Mouse (Mus musculus) layer of hippocampus, adult 11-12 months (tissue): ENCODE results near the gene Smim14.

Experiments
- DNase-seq: peaks from one replicate; pipeline ENCODE4 v3.0.0; 2022; ENCODE audit warnings: low spot score

The Smim14 gene

DNA sequence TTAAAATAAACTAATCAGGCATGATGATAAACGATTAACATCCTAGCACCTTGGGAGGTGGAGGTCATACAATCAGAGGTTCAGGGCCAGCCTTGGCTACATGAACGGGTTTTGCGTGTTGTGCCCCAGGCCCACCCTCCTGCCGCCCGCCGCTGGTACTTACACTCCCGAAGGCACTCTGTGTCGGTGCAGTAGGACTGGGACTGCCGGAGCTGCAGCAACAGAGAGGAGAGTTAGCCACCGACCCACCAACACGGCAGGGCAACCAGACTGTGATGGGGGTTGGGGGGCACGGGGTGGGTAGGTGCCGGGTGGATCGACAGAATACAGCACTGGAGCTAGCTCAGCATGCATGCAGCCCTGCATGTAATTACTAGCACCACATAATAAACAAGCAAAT lies 76.6 kb downstream of the Smim14 start:
- no peak for DNase-seq

DNA sequence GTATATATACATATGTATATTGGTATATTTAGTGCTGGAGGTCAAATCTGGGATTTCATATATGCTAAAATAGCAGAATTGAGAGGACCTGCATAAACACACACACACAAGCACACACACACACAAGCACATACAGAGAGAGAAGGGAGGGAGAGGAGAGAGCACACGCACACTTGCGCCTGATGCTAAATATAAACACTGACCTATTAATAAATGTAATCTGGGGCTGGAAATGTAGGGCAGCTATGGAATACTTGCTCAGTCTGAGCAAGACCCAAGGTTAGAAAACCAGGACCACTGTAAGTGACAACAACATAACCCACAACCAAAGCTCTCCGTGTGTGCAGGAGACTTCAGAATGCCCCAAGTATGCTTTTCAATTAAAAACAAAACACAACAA lies 77.5 kb downstream of the Smim14 start:
- no peak for DNase-seq

DNA sequence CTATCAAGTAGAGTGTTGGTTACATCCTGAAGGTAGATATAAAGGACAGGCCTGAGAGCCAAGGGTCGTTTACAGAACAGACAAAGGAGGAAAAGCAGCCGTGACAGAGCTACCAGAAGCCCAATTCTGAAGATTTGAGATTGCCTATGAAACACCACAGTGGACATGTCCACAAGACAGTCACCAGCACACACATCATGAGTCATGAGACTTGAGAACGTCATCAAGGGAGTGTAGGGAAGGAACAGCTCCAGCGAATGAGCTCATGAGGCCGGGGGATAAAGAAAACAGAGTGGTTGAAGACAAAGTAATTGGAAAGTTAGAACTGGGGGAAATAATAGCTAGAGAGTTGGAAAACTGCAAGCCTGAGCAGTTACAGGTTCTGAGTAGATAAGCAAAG lies 79.1 kb downstream of the Smim14 start:
- no peak for DNase-seq

DNA sequence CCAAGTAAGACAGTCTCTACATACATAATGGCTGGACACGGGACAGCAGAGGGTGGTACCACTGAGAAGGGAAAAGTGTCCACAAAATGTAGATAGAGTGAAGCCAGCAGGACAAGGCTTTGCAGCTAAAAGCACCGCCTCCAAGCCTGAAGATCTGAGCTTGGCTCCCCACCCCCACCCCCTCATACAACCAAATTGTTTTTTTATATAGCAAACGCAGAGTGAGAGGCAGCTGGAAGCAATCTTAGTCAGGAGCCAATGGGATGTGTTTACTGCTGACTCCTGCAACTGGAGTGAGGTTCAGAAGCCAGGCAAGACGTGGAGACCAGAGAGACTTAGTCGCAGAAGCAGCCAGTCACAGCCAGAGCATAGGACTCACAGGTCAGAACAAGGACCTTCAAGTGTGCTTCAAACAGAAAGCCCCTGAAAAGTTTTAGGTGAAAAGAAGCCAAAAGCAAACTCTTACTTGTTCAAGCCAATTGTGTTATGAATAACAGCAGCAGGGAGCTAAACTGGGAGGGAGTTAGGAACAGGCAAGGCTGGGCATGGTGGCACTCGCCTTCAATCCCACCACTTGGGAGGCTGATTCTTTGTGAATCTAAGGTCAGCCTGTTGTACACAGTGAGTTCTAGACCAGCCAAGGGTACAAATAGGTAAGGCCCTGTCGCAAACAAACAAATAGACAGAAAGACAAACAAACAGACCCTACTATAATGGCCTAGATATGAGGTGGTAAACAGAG lies 79.7 kb downstream of the Smim14 start:
- no peak for DNase-seq

DNA sequence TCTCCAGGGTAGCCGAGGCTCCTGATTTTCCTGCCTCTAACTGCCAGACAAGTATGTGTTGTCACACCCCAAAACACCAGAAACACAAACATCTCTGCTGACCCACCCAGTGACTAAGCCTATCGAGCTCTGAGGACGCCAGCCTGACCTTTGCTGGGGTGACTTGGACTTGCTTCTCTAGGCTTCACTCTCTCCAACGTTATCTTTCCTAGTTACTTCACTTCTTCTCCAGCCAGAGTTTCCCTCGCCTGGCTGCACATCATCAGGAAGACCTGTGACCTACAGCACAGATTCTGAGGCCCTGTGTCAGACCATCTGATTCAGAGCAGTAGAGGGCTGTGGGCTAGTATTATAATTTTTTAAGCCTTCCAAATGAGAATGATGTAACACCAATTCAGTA lies 82.2 kb downstream of the Smim14 start:
- DNase-seq = no peak

DNA sequence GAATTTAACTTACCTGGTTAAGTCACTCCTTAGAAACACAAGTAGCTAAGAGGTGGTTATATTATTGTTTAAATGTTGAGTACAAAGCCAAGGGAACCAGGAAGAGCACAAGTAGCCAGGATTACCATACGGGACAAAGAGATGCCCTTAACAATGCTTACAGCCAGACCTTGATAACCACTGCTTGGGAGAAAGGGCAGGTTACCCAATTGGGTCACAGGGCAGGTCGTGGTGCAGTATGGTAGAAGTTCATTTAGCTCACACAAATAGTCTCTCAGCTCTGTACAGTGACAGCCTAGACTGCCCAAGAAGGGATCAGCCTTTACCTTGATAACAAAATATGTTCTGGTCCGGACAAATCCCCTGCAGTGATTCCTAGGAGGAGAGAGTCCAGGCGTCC lies 88.0 kb downstream of the Smim14 start:
- DNase-seq = no peak

DNA sequence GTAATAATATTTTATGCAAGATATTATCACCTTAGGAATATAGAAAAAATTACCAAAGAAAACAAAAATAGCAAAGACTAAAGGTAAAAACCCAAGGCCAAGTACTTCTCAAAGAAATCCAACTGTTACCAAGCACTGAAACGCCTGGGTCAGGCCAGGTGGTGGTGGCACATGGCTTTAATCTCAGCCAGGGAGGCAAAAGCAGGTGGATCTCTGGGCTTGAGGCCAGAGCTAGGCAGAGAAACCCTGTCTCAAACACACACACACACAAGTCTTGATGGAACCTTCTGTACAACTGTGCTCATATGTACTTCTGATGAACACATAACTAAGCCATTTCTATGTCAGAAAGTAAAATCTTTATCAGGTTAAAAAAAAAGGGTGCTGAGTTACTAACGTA lies 89.2 kb downstream of the Smim14 start:
- DNase-seq = no peak

DNA sequence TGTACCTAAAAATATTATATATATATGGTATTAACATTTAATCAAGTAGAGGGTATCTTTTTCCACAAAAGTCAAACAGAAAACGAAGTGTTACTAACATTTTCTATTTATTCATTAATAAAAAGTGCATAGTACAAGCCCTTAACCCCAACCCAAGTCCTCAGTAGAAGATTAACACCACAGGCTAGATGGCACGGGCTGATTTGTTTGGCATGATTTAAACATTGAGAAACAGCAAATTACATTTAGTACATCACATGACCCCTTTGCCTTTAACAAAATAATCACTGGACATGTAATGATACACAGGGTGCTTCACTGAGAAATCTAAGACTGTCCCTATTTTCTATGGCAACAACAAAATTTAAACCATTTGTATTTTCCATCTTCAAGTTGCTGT lies 90.2 kb downstream of the Smim14 start:
- DNase-seq = no peak

DNA sequence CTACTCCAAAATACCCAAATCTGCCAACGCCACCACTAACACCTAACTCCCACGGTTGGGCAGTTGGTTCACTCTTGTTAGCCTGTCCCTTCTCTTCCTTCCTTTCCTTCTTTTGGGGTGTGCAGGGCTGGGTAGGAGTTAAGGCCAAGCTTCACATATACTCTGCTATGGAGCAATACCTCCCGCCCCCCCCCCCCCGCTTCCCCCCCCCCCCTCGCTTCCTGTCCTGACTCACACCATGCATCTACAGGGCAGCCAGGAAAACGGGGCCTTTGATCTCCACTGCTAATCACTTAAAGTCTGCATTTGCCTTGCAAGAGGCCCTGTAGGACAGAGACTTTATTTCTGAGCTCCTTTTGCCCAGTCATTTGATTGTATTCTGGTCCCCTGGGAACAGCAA lies 92.0 kb downstream of the Smim14 start:
- DNase-seq = no peak

DNA sequence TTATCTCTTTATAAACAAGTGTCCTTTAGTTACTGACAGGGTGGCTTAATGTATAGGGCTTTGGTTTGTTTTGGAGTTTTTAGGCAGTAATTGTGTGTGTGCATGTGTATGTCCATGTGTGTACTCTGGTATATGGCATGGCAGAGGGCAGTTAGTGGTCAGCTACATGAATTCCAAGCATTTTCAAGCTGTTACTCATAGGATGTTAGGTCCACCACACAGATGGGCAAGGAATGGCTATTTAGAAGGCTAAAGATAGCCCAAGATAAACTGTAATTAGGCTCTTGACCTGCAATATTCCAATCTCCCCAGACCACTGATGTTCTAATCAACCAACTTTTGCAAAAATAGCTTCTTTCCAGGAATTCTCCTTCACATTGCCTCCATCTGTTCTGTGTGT lies 98.9 kb downstream of the Smim14 start:
- DNase-seq = no peak

DNA sequence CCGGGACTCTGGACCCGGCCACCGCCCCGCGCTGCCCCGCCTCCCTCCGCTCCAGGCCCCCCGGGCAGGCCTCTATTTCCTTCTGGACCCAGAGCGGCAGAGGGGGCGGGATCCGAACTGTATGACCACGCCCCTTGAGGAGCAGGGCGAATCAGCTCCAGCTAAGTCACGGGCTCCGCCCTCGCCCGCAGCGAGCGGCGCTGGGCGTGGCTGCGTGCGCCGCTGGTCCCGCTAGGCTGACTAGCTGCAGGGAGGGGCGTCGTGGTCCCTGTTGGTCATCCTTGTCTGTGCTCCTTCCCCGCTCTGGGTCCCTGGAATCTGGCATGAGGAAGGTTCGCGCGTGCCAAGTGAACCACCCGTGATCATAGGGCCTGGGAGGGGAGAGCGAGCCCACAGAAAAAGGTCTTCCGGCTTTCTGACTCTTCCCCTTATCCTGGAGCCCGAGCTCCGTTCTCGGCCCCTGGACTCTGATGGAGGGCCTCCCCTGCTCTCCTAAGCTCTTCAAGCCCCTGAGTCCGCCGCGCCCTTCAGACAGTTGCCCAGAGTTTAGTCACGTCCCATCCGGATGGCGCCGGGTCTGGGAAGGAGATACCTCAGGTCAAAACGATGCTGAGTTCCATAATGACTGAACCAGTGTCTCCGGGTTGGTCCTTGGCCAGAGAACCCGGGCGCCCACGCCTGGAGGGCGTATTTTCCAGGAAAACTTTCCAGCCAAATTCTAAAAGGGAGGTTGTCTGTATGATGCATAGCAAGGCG lies 101.0 kb downstream of the Smim14 start, which contains the start of gene Ugdh:
Ugdh (minus strand) TSS at position 144 of the 756 bp plus-strand sequence.
- DNase-seq = peak; percentile 97

DNA sequence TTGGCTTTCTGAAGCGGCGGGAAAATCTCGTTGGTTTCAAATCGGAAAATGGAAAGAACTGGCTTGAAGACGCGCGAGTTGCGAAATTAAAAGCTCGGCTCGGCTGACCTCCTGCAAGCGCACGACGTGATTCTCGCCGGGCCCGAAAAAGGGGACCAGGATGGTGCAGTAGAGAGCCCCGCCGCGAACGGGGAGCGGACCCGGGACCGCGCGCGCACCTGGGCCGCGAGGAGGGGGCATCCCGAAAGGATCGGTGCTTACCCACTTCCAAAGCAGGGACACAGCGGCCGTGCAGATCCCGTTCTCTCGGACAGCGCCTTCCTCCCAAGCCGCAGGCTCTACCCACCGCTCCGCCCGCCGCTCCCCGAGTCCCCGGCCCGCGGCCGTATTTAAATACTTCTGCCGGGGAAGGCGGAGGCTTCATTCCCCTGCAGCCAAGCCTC lies 101.6 kb downstream of the Smim14 start:
- DNase-seq = peak; percentile 16

DNA sequence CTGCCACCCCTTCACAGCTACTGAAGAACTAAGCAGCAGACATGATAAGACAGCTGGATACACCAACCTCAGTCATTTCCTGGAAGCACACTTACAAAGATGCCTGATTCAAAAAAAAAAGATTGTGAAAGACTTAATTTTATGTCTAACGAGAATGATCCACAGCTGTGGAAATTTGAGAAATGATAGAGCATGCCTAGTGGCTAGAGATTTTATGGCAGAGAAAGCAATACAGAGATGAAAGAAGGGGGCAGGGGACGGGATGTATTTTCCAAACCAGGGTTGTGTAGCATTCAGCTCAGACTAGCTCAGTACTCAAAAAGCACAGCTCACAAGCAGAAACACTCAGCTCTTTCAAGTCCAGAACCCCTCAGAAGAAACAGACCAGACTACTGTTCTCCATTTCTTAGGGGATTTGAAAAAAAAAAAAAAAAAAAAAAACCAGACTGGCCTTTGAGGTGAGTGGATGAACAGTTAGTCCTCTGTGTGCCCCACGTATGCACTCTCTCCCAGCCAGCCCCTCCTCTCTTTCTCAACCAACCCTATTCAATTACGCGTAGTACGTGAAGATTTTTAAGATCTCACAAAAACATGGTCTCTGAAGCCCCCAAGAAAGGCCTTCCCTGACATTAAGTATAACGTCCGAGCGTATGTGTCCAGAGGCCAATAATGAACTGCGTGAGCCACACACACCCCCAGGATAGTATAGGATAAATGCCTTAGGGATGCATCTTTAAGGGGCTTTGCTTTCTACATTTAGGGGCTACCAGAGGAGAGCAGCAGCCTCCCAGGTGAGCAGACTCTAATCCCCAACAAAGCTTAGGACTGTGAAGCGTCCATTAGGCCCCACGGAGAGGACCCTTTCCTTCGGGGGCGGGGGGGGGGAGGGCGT lies 102.3 kb downstream of the Smim14 start:
- DNase-seq = peak; percentile 27

DNA sequence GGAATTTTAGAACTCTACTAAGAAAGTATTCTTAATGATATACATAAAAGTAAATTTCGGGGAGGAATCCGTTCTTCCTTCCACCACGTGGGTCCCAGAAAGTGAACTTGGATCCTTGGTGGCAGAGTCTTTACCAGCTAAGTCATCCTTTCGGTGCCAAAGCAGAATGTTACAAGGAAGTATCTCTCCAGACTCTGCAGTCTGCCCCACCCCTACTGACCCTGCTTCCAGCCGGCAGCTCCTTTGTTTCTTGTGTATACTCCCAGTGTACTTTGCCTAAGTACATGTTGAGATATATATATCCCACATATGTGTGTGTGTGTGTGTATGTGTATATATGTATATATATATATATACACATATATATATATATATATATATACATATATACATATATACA lies 107.5 kb downstream of the Smim14 start:
- DNase-seq = no peak

DNA sequence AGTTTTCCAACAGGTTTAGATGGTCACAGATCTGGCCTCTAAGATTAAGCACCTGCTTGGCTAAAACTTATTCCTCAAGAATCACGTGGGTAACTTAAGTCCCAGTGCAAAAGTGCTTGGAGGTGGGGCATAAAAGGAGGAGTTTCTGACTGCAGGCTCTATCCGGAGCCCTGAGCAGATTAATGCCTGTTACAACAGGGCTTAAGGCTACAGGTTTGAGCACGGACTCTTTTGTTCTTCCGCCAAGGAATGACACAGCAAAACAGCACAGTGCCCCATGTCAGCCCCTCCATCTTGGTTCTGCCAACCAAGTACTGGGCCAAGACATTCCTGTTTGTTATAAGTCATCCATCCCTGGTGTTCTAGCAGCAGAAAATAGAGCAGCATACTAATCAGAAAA lies 108.7 kb downstream of the Smim14 start:
- no peak for DNase-seq

DNA sequence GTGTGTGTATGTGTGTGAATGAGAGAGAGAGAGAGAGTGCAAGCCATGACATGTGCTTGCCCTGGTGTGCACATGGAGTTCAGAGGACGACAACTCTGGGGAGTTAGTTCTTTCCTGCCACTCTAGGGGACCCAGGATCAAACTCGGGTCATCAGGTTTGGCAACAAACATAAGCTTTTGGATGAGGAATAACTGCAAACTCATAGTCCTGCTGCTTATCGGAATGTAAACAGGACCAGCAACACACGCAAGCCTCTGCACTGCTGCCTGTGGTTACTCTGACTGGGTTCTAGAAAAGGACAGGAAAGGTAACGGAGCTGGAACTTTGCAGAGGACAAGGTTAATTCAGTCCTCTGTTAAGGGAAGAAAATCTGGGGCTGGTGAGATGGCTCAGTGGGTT lies 111.7 kb downstream of the Smim14 start:
- no peak for DNase-seq

DNA sequence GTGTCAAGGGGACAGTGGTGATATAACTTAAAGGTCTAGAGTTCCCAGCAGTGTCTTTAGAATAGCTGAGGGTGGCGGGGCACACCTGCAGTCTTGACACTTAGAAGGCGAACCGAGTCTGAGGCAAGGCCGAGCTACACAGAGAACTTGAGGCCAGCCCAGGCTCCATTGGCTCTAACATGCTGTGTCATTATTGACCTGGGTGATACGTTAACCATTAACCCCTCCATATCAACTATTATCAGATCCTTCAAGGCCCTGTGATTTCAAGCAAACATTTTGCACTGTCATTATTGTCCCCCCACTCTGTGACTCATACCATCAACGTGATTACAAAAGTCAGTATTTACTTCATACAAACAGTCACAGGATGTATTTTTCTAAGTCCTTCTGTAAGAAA lies 112.8 kb downstream of the Smim14 start:
- no peak for DNase-seq

DNA sequence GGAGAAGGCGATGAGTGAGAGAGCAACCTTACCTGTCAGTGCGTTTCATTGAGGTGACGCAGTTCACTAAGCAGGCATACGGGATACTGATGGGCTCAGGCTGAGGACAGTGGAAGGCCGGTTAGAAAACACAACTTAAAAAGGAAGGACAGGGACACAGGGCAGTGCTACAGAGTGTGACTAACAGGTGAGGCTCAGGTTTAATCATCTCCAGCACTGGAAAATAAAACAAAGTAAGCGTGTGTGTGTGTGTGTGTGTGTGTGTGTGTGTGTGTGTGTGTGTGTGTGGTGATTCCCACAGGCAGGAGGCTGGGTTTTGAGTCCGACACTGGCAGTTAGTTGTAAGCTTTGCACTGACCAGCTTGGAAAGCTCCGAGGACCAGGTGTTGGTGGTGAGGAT lies 114.2 kb downstream of the Smim14 start:
- DNase-seq = no peak

DNA sequence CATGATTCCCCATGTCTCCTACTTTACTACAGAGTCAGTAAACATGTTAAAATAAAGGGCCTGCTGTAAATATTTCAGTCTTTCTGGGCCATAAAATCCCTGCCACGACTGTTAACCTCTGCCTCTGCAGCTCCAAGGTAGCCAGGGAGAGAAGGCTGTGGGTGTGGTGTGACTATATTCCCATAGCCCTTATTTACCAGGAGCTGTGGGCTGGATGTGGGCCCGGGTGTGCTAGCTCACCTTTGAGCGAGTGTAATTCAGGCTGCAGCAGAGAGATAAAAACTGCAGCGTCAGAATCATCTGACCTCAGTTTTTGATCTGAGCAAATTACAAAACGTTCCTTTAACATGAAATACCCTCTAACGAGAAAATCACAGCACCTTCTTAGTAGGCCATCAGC lies 116.2 kb downstream of the Smim14 start:
- DNase-seq = no peak

DNA sequence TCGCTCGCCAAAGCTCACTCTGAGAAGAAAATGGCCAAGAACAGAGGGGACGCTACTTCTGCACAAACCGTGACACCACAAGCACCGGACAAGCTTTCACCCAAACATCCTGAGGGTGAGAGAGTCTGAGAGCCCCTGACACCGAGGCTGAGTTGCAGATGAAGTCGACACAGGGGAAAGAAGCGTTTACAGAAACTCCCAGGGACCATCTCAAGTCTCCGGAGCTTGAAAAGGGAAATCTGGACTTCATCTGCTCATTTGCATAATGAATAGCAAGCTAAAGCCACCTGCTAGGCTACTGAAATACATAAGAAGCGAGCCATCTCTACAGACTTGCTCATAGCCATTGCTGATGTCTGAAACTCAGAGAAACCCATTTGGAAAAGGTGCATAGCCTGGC lies 117.8 kb downstream of the Smim14 start:
- no peak for DNase-seq

DNA sequence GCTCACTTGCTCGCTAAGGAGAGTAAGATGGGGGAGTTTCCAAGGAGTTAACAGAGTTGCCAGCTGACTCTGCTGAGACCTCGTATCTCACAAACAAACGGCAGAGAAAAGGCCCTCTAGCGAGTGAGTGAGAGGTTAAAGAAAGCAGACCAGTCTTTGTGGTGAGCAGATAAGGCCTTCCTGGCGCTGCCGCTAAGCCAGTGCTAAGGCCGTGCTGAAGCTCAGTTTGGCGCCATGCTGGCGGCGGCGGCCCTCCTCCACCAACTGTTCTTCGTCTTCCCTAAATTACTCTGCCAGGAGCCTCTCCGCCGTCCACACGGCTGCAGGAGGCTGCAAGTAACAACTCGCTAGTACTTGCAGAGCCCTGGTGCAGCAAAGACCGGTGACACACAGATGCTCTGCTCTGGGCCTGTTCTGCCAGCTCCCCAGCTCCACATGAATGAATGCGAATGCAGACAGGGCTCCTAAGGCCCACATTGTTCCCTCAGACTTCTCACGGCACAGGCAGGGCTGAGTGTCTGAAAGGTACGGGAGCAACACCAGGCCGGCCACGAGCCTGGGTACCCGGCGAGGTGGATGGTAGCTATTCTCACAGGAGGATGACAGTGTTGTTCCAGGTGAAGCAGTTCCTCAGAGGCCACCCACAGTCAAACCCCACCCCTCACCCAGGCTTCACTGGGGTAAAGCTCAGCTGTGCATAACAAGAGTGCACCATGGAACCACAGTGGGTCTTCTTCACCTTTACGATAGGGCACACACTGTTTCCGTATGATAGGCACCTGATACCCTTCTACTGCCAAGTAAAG lies 121.1 kb downstream of the Smim14 start:
- no peak for DNase-seq

DNA sequence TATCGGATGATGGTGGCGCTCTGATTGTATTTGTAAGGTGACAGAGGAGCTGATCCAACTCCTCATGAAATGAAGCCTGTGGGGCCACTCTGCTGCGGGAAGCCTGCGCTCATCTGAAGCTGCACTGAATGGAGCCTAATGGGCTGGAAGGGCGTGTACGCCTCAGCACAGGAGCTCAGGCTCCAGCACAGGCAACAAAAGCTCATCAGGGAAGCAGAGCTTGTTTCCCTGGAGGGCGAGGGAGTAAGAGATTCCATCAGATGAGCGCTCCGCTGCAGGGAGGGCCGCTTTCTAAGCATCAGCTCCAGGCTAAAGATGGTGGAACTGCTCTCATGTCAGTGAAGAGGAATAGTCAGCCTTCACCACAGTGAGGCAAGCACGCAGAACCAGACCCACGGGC lies 129.0 kb downstream of the Smim14 start:
- no peak for DNase-seq
